Mouse (Mus musculus) embryonic facial prominence, embryonic 15.5 days (tissue): Measurements from ENCODE around the gene Olfr457. TPM values are rescaled to one million over a fixed set of nuclear protein-coding genes. Genes with fewer than 3 reads are reported as not detected.

Source experiments
- ATAC-seq: fragments of 200-750 bp; cut with Nextera tagmentation; 2 replicates; pipeline ENCODE4 v1.8.0; 2017; ENCODE audit warnings: low read depth, moderate TSS enrichment; ENCODE audit not compliant: insufficient number of reproducible peaks, low FRiP score, low TSS enrichment
- H3K27ac ChIP-seq: fragments of 300-500 bp; sonication (generic); replicated peaks from 2 replicates; pipeline ENCODE4 v1.5.1; 2015; ENCODE audit warnings: mild to moderate bottlenecking, inconsistent platforms
- H3K27me3 ChIP-seq: fragments of 300-500 bp; sonication (generic); 2 replicates; pipeline ENCODE4 v1.6.1; 2015; ENCODE audit warnings: inconsistent platforms
- H3K36me3 ChIP-seq: fragments of 300-500 bp; sonication (generic); 2 replicates; pipeline ENCODE4 v1.6.1; 2015; ENCODE audit warnings: mild to moderate bottlenecking, inconsistent platforms
- H3K4me1 ChIP-seq: fragments of 300-500 bp; sonication (generic); 2 replicates; pipeline ENCODE4 v1.6.1; 2015; ENCODE audit warnings: inconsistent platforms
- H3K4me2 ChIP-seq: fragments of 300-500 bp; sonication (generic); replicated peaks from 2 replicates; pipeline ENCODE4 v1.6.1; 2015; ENCODE audit warnings: mild to moderate bottlenecking, inconsistent platforms
- H3K4me3 ChIP-seq: fragments of 300-500 bp; sonication (generic); replicated peaks from 2 replicates; pipeline ENCODE4 v1.5.1; 2015; ENCODE audit warnings: mild to moderate bottlenecking, inconsistent platforms
- H3K9ac ChIP-seq: fragments of 300-500 bp; sonication (generic); 2 replicates; pipeline ENCODE4 v1.6.1; 2015; ENCODE audit warnings: inconsistent platforms
- H3K9me3 ChIP-seq: fragments of 300-500 bp; sonication (generic); replicated peaks from 2 replicates; pipeline ENCODE4 v1.6.1; 2016; ENCODE audit warnings: inconsistent platforms
- WGBS: fragments of 180-500 bp; shearing (Covaris S2); methylation state at CpG from one replicate; pipeline ENCODE4 v1.1.7; 2015; 5-methylcytosine and 5-hydroxymethylcytosine counted together
- polyA plus RNA-seq: library from polyadenylated mRNA; unstranded; fragments of >200 nt; fragmentation: Nextera tagmentation; extraction: Ambion mirVana; gene quantifications from 2 replicates; pipeline ENCODE4 v1.2.1, GENCODE M21; 2015

The Olfr457 gene
- polyA plus RNA-seq, 1 experiment from 2014 or later, result not detected

DNA sequence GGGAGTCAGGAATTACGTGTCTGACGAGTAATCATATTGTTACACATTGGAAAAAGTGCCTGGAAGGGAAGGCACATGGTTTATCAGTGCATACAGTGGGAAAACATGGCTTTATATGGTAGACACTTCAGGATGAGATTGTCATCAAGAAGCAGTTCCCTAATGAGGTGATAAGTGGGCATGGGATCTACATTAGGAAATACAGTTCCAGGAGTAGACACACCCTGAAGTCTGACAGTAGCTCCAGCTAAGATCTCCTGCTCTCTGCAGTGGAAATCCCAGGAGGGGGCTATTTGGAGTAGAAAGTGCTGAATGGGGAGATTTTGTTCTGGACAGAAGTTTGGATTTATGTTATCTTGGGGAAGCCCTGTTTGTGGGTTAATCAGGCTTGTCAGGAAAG, 34.7 kb downstream of the Olfr457 start:
- Histone ChIP-seq H3K4me3 (no peak overlapping the region), H3K27ac (no peak overlapping the region), H3K9ac (no peak overlapping the region), H3K36me3 (no peaks in the 10 kb centered on the region), H3K4me1 (no peaks in the 10 kb centered on the region), H3K27me3 (no peaks in the 10 kb centered on the region), H3K9me3 (no peaks in the 10 kb centered on the region), H3K4me2 (no peak overlapping the region)
- ATAC-seq, result no peak
- 61% methylated on average over 2 of the region's 2 CpGs for WGBS

DNA sequence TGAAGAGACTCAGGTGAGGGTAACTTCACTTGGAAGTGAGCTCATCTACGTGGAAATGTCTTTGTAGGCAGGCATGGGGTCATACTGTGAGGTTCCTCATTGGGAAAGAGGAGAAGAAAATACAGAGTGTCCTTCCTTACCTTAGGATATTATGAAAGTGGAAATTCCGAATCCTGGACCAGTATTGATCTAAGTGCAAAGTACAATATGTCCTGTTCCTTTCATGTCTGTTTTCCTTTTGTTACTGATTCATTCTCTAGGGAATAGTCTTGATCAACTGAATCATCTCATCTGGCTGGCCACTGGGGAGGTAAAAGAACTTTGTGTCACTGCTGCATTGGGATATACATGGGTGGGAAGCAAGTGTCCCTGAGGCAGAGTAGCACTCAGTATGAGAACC, 40.6 kb downstream of the Olfr457 start:
- Histone ChIP-seq H3K36me3 (no peaks in the 10 kb centered on the region), H3K4me2 (no peak overlapping the region), H3K27ac (no peak overlapping the region), H3K27me3 (no peaks in the 10 kb centered on the region), H3K9me3 (no peaks in the 10 kb centered on the region), H3K4me1 (no peaks in the 10 kb centered on the region), H3K4me3 (no peak overlapping the region), H3K9ac (no peak overlapping the region)
- 73% methylated on average over 2 of the region's 2 CpGs for WGBS
- ATAC-seq, result no peak

GRCm38 (mm10) chr6:42434446-42434845, 41.7 kb downstream of the Olfr457 start, which contains the start of gene Tas2r126:
Tas2r126 (plus strand) TSS chr6:42434535.
- WGBS, result 87% methylated on average over 6 of the region's 6 CpGs
- Histone ChIP-seq H3K27me3 (no peaks in the 10 kb centered on the region), H3K9me3 (no peaks in the 10 kb centered on the region), H3K4me3 (no peak within 1 kb of the TSS), H3K27ac (no peak within 1 kb of the TSS), H3K36me3 (no peaks in the 10 kb centered on the region), H3K4me1 (no peaks in the 10 kb centered on the region), H3K4me2 (no peak within 1 kb of the TSS), H3K9ac (no peak within 1 kb of the TSS)
- no peak for ATAC-seq

DNA sequence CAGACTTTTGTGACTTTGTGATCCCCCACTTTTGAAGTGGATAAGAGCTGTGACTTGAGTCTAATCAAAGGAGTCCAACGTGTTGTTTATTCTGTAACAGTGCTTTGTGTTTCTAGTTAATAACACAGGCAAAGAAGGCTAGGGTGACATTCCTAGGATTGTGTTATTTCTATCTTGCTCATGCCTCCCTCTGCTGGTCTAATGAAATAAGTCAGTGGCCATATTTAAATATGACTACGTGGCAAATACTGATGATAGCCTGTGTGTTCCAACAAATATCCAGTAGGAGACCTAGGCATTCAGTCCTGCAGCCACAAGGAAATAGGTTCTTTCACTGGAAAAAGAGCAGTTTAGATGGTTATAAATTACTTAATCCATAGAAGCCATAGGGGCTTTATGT, 42.6 kb downstream of the Olfr457 start:
- H3K36me3 ChIP-seq, result no peaks in the 10 kb centered on the region
- H3K4me3 ChIP-seq, result no peak overlapping the region
- no peak for ATAC-seq

DNA sequence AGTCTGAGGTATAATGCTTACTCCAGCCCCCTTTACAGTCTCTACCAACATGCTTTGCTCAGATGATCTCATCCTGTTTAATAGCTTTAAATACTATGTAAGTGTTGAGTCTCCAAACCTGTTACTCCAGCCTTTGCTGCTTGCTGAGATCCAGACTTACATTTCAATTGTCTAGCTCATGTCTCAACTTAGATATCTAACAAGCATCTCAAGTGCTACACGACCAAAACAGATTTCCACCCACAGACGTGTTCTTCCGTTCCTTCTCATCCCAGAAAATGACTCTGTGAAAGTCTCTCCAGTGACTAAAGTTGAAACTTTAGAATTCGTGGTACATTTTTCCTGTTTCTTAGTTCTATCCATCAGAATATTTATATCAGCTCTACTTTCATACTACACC, 49.8 kb downstream of the Olfr457 start:
- Histone ChIP-seq H3K9me3 (no peaks in the 10 kb centered on the region), H3K4me2 (no peak overlapping the region), H3K4me1 (no peaks in the 10 kb centered on the region), H3K27me3 (no peaks in the 10 kb centered on the region), H3K4me3 (no peak overlapping the region), H3K36me3 (no peaks in the 10 kb centered on the region), H3K27ac (no peak overlapping the region), H3K9ac (no peak overlapping the region)
- ATAC-seq, result no peak
- WGBS, result 62% methylated on average over 4 of the region's 4 CpGs

More for the DNA sequence above, 42.6 kb downstream of the Olfr457 start:
- Histone ChIP-seq H3K27me3 (no peaks in the 10 kb centered on the region), H3K4me2 (no peak overlapping the region), H3K4me1 (no peaks in the 10 kb centered on the region), H3K9me3 (no peaks in the 10 kb centered on the region), H3K9ac (no peak overlapping the region), H3K27ac (no peak overlapping the region)
- WGBS, result 64% methylated on average over 2 of the region's 2 CpGs

GRCm38 (mm10) chr6:42424472-42424871, 51.7 kb downstream of the Olfr457 start:
- Histone ChIP-seq H3K4me2 (no peak overlapping the region), H3K4me3 (no peak overlapping the region), H3K4me1 (no peaks in the 10 kb centered on the region), H3K36me3 (no peaks in the 10 kb centered on the region), H3K27me3 (no peaks in the 10 kb centered on the region), H3K9ac (no peak overlapping the region), H3K27ac (no peak overlapping the region), H3K9me3 (no peaks in the 10 kb centered on the region)
- WGBS, result 92% methylated on average over 3 of the region's 3 CpGs
- ATAC-seq, result no peak

GRCm38 (mm10) chr6:42421439-42421838, 54.7 kb downstream of the Olfr457 start:
- H3K27me3 ChIP-seq, result no peaks in the 10 kb centered on the region
- ATAC-seq, result no peak
- H3K27ac ChIP-seq, result no peak overlapping the region
- no peak overlapping the region for H3K9ac ChIP-seq
- H3K4me2 ChIP-seq, result no peak overlapping the region
- 70% methylated on average over 2 of the region's 2 CpGs for WGBS
- no peaks in the 10 kb centered on the region for H3K9me3 ChIP-seq
- no peaks in the 10 kb centered on the region for H3K36me3 ChIP-seq
- H3K4me1 ChIP-seq, result no peaks in the 10 kb centered on the region
- H3K4me3 ChIP-seq, result no peak overlapping the region

GRCm38 (mm10) chr6:42419443-42419842, 56.7 kb downstream of the Olfr457 start:
- no peak for ATAC-seq
- no peak overlapping the region for H3K27ac ChIP-seq
- no peaks in the 10 kb centered on the region for H3K27me3 ChIP-seq
- no peaks in the 10 kb centered on the region for H3K9me3 ChIP-seq
- H3K4me2 ChIP-seq, result no peak overlapping the region
- no peak overlapping the region for H3K9ac ChIP-seq
- H3K36me3 ChIP-seq, result no peaks in the 10 kb centered on the region
- 83% methylated on average over 2 of the region's 2 CpGs for WGBS
- H3K4me3 ChIP-seq, result no peak overlapping the region
- no peaks in the 10 kb centered on the region for H3K4me1 ChIP-seq

Other genes starting within 250 kb of the Olfr457 start
- 19.0 and 20.1 TPM in 2 replicates for gene Gstk1, start 230.4 kb downstream of the Olfr457 start, polyA plus RNA-seq
- gene Tmem139, start 214.4 kb downstream of the Olfr457 start, polyA plus RNA-seq, result 1.5 and 2.1 TPM in 2 replicates
- 45.8 and 46.5 TPM in 2 replicates for gene Casp2, start 211.3 kb downstream of the Olfr457 start, polyA plus RNA-seq
- 0.08 and 0.24 TPM in 2 replicates for gene Clcn1, start 189.7 kb downstream of the Olfr457 start, polyA plus RNA-seq
- gene Fam131b, start 151.7 kb downstream of the Olfr457 start, polyA plus RNA-seq, result 0.23 and 0.24 TPM in 2 replicates
- gene Zyx, start 126.7 kb downstream of the Olfr457 start, polyA plus RNA-seq, result 127 and 131 TPM in 2 replicates
- 19.5 and 21.6 TPM in 2 replicates for gene Epha1, start 103.1 kb downstream of the Olfr457 start, polyA plus RNA-seq
- gene Tas2r143, start 76.1 kb downstream of the Olfr457 start, polyA plus RNA-seq, result not detected in 2 replicates
- not detected in 2 replicates for gene Tas2r135, start 70.9 kb downstream of the Olfr457 start, polyA plus RNA-seq
- not detected in 2 replicates for gene Tas2r126, start 41.8 kb downstream of the Olfr457 start, polyA plus RNA-seq
- not detected in 2 replicates for gene Olfr458, start 11.1 kb downstream of the Olfr457 start, polyA plus RNA-seq
- gene Olfr456, start 10.9 kb upstream of the Olfr457 start, polyA plus RNA-seq, result 0.39 TPM in 1 of 2 replicates, not detected in the other
- gene Olfr455, start 71.3 kb upstream of the Olfr457 start, polyA plus RNA-seq, result 0.04 TPM in 1 of 2 replicates, not detected in the other
- gene Tcaf3, start 121.4 kb upstream of the Olfr457 start, polyA plus RNA-seq, result 0.05 TPM in 1 of 2 replicates, not detected in the other
- 6.3 and 6.4 TPM in 2 replicates for gene Tcaf2, start 168.9 kb upstream of the Olfr457 start, polyA plus RNA-seq
- 65.8 and 71.6 TPM in 2 replicates for gene Tcaf1, start 233.8 kb upstream of the Olfr457 start, polyA plus RNA-seq